Mouse (Mus musculus): ENCODE measurements at regions not wholly inside any gene's neighbourhood (a gene's known extent, or its start where the extent isn't known, plus 50 kb on each side); places are given as distances from the start of the nearest gene placed in this dataset.

DNA sequence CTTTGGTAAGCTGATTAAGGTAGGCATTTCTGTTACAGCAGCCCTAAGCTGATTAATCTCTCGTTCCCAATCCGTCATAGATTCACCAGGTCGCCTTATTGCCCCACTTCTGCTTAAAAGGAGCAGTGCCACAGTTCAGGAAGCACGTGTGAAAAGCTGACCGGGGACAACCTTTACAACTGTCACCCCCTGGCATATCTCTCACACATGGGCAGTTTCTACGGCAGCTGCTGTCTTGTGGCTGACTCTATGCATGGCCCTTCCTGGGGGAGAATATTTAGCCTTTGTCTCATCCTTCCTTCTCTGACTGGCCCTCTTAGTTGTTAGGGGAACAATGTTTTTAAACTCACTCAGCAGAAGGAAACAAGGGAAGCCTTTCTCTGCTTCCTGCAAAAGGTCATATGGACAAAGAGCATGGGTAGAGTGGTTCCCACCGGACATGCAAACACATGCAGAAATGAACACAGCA lies 290.9 kb upstream of the Rnaseh2b start:
- peak; percentile 7 for DNase-seq (ENCODE audit: low spot score)

- no peak for DNase-seq (ENCODE audit: low spot score)
Measured at GRCm38 (mm10) chr14:62002131-62002530, 290.3 kb upstream of the Rnaseh2b start.

DNA sequence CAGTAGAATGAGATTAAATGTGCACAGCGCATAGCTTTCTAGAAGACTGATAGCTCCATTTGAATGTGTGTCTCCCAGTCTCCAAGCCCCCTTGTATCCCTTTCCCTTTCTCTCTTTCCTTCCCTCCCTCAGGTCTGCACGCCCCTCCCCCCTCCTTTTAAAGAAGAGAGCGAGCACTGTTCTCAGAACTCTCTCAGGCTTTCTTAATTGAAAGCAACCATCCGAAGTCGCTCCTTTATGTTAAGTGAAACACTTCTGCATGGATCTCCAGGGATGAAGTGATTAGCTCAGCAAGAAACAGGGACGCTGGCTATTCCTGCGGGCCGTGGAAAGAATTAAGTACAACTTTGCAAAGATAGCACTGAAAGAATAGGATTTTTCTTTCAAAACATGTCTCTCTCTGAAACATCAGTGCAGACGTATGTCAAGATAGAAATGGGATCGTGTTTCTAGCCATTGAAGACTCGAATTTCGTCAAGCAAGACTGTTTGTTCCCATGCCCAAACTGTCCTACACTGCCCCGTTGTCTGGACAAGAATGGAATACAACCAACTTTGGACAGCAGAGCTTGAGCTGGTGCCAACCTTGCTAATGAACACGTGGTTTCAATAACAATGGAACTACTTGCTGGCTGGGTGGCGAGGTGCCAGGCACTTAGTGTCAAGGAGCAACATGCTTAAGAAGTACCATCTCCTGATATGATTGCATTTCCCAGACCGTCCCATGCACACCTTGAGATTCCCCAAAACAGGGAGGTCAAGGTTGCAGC lies 289.2 kb upstream of the Rnaseh2b start:
- DNase-seq (ENCODE audit: low spot score), result peak; percentile 74

DNA sequence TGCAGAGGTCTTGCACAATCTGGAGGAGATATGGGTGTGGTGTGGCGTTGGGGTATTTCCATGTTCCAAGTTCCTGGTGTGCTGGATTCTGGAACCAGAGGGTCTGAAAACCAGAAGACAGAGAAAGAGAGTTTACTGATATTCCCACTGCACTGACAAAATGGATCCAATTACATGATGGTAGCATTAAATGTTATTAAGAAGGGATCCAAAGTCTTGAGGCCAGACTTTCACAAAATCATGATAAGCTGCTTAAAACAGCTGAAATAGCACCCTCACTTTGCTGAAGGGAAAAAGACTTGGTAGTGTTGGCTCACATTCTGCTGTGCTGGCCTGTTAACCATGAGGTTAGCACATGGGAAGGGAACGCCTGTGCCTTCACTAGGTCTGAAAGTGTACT lies 288.6 kb upstream of the Rnaseh2b start:
- DNase-seq (ENCODE audit: low spot score), result no peak

DNA sequence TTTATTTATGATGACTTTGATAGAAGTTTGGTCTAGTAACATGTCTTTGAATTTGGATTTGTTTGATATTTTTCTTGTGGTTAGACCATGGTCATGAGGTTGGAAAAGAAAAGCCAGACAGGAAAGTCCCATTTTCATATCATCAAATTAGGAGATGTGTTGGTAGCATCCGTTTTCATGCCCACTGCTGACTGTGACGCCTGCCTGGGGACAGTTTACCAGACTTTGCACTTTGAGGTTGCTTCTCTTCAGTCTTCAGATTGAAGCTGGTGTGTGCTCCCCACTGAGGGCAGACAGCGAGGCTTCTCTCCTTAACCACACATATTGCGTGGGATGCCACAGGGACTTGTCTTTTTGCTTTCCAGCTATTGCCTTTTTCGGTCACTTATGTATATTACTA lies 283.7 kb upstream of the Rnaseh2b start:
- no peak for DNase-seq (ENCODE audit: low spot score)

GRCm38 (mm10) chr14:62018804-62019203 lies 273.6 kb upstream of the Rnaseh2b start:
- DNase-seq (ENCODE audit: low spot score), result no peak

- no peak for DNase-seq (ENCODE audit: low spot score)
Measured at GRCm38 (mm10) chr14:62020996-62021395, 271.4 kb upstream of the Rnaseh2b start.

GRCm38 (mm10) chr14:62022193-62022592 lies 270.2 kb upstream of the Rnaseh2b start:
- no peak for DNase-seq (ENCODE audit: low spot score)

GRCm38 (mm10) chr14:62023022-62023421 lies 269.4 kb upstream of the Rnaseh2b start:
- DNase-seq (ENCODE audit: low spot score), result no peak

DNA sequence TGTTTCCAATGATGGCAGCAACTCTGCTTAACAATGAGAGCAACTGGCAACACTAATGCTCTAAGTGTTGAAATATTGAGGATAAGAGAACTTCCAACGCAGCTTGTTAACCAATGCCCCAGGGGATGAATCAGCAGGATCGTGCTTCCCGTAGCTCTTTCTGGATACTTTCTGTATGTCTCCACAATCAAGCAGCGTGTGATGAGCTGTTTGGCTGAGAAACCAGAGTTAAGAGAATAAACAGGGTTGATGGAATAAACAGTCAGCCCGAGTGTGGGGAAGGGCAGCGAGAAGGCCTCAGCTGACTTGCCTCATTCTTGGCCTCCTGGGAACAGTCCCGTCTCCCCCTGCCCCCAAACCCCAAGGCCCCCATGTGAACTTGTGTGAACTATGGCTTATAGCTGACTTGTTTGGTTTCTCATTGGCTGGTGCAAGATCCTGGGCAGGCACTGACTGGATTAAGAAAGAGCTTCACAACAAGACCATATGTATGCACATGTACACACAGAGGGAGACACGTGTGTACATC lies 264.6 kb upstream of the Rnaseh2b start:
- DNase-seq (ENCODE audit: low spot score), result no peak

DNA sequence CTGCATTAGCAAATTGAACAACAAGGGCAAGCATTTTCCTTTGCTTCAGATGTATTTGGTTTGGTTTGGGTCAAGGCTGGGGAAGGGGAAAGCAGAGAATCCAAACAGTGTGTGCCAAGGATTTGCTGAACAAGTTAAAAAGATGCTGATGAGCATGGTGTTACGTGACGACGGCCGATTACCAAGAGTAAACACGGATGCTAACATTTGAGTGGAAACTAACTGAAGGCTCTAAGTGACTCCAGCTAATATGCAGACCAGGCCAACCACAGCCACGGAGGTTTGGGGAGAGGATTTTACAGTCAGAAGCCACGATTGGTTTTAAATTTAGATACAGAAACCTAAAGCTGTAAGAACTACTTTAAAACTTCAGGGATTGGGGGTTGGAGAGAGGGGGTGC lies 262.3 kb upstream of the Rnaseh2b start:
- DNase-seq (ENCODE audit: low spot score), result no peak

DNA sequence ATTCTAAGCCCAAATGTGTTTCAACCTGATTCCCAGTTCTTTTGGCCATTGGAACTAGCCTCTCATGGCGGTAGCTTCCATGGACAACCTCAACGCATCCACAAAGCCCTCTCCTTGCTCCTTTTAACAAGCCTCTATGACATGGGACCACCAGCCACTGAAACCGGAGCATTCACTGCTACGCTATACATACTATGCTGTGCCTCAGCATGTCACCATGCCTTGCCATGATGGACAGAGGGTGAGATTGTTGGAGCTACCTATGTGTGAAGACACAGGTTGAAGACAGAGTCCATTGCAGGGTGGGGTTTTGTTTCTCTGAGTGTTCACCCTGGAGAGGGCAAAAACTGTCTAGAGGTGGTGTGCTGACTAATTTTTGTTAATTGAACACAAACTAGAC lies 258.7 kb upstream of the Rnaseh2b start:
- no peak for DNase-seq (ENCODE audit: low spot score)

GRCm38 (mm10) chr14:62034664-62035063 lies 257.7 kb upstream of the Rnaseh2b start:
- DNase-seq (ENCODE audit: low spot score), result no peak

DNA sequence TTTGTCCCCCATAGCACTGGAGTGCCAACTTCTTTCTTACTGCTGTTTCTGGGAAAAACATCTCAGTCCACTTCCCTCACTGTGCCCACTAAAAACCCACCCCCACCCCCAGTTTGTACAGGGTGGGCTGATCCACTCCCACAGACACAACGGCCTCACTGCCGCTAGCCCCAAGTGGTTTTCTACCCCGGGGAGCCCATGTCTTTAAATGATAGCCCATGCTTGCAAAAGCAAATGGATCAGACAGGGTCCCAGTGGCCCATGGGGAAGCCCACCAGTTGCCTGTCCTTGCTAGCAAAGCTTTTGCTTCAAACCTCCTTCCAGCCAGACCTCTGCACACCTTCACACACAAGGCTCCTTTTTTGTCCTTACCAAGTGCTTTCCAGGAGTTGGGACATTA lies 257.0 kb upstream of the Rnaseh2b start:
- DNase-seq (ENCODE audit: low spot score), result no peak

DNA sequence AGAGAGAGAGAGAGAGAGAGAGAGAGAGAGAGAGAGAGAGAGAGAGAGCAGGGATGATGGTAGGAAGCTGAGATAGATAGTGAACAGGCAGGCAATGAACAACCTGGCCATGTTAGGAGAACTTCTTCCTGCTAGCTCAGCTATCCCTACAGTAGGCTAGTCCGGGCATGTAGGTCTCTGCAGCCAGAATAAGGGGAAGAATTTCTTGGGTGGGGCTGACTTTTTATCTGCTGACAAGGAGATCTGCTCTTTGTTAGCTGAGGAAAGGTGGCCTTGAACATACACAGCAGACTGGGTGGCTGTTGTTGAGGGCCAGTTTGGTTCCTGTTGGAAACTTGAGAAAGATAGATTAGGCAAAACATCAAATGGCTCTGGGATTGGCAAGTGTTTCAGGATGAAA lies 254.9 kb upstream of the Rnaseh2b start:
- no peak for DNase-seq (ENCODE audit: low spot score)

GRCm38 (mm10) chr14:62037917-62038316 lies 254.5 kb upstream of the Rnaseh2b start:
- no peak for DNase-seq (ENCODE audit: low spot score)

DNA sequence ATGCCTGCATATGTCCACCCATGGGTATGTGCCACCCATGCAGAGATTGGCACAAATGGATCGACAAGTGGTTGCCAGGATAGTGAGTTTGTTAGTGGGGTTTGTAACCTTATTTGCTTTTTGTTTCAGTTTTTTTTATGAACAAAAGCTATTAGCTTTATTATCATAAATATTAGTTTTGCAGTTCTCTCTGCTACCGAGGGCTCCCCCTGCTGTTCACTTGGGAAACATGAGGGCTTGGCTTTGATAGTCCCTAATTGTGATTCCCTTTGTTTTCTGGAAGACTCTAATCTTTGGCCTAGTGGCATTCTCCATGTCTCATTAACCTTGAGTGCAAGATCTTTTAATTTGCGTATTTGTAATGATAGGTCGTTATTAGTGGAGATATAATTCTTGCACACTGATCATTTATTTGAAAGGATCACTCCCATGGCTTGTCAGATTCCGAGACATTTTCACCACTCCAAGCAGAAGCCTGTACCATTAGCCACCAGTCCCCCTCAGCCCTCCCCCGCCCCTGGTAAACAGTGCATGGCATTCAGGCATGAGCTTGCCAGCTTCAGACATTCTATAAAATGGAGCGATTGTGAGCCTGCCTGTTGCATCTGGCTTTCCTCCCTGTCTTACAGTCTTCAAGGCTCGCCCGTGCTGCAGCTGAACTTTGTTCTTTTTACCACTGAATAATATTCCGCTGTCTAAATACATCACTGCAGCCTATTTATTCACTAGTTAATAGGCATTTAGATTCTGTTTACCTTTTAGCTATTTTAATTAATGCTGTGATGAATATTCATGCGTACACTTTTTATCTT lies 249.9 kb upstream of the Rnaseh2b start:
- peak; percentile 85 for DNase-seq (ENCODE audit: low spot score)

GRCm38 (mm10) chr14:62043117-62043422 lies 249.3 kb upstream of the Rnaseh2b start:
- no peak for DNase-seq (ENCODE audit: low spot score)

- DNase-seq (ENCODE audit: low spot score), result no peak
Measured at GRCm38 (mm10) chr14:62050941-62051340, 241.4 kb upstream of the Rnaseh2b start.

GRCm38 (mm10) chr14:62051923-62052322 lies 240.5 kb upstream of the Rnaseh2b start:
- no peak for DNase-seq (ENCODE audit: low spot score)

GRCm38 (mm10) chr14:62053004-62053403 lies 239.4 kb upstream of the Rnaseh2b start:
- DNase-seq (ENCODE audit: low spot score), result no peak

- no peak for DNase-seq (ENCODE audit: low spot score)
Measured at GRCm38 (mm10) chr14:62057096-62057495, 235.3 kb upstream of the Rnaseh2b start.

DNA sequence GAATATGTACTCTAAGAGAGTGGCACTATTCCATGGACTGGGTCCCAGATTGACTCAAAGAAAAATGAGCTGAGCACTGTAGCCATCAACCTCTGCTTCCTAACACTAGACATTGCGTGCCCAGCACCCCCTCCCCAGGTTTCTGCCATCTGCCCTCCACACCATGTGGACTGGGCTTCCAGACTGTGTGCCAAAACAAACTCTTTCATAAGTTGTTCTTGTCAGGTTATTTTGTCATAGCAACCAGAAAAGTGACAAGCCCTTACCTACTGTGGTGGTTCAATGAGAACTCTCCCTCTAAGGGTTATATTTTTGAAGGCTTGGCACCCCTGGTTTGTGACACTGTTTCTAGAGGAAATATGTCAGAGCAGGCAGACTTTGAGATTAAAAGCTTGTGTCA lies 234.3 kb upstream of the Rnaseh2b start:
- no peak for DNase-seq (ENCODE audit: low spot score)
